Mouse (Mus musculus): ENCODE data around the gene Zar1.
"Not testable (repeated sequence)": the region's sequence is repeated elsewhere in the genome, so short reads cannot be mapped to it uniquely, and the experiment has no call there.

DNA sequence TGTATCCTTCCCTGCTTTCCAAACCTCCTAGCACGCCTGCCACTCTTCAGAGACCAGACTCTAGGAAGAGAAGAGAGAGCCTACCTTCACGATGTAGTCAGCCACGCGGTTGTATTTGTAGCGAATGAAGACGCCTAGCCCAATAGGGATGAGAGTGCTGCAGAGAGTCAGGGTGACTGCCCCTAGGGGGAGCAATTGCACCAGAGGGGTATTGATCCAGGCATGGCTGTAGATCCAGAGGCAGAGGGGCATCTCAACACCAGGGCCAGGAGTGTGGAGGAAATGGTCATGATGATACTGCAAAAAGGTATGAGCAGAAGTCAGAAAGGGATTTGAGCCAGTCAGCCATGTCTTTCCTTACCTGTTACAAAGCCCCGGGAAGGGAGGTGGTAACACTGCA lies 5.1 kb upstream of the Zar1 start:
- not testable (repeated sequence) for TF ChIP-seq USF1 (IDR thresholded peaks at IDR 0.05; ENCODE audit: low read depth); CTCF (IDR thresholded peaks at IDR 0.05; ENCODE audit: control insufficient read depth, insufficient read depth, insufficient read length); MAX (IDR thresholded peaks at IDR 0.05); CEBPB (IDR thresholded peaks at IDR 0.05; ENCODE audit: low read depth)

All from C2C12 (cell line).